Mouse (Mus musculus) lung, postnatal 0 days (tissue): ENCODE data around the gene Atp2b4.

Source experiments
- CTCF ChIP-seq: IDR thresholded peaks from 2 replicates; pipeline ENCODE4 v1.5.1; 2016; ENCODE audit warnings: antibody characterized with exemption, mild to moderate bottlenecking
- EP300 ChIP-seq: IDR thresholded peaks from 2 replicates; pipeline ENCODE4 v1.6.1; 2016; ENCODE audit warnings: antibody characterized with exemption, mild to moderate bottlenecking, control low read depth

- TF ChIP-seq CTCF, result no peak
- no peak for TF ChIP-seq EP300
Measured at GRCm38 (mm10) chr1:133709292-133709691, 91.5 kb downstream of the Atp2b4 start.
